Mouse (Mus musculus): ENCODE measurements around the gene Nr2c2. TPM values are rescaled to one million over a fixed set of nuclear protein-coding genes. Genes with fewer than 3 reads are reported as not detected.

The Nr2c2 gene
- polyA plus RNA-seq, 1 experiment from 2014 or later = 35.1 TPM

DNA sequence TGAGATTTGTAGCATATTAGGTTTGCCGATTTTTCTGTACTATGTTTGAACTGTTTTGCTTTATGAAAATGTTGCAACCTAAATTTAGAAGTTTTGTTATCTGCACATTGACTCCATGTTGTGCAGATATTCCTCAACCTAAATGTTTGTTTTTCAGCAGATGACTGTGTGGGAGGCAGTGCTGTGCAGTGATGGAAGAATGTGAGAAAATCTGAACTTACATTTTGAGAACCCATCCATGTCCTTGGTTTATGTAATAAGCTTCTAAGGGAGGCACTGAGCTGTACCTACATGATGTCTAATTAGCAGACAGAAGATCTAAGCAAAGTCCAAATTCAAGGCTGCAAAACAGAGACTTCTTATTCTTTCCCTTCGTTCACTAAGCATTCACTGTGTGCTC, 42.4 kb downstream of the Nr2c2 start:
- WGBS = 94% methylated on average over 2 of the region's 2 CpGs
- Histone ChIP-seq H3K9ac (no peak overlapping the region), H3K4me1 (peaks cover 7% of the 10 kb centered on the region; the same call in 1 of the 2 replicates), H3K4me2 (replicated peaks) (no peak overlapping the region), H3K9me3 (replicated peaks) (no peaks in the 10 kb centered on the region), H3K36me3 (no peaks in the 10 kb centered on the region), H3K27me3 (no peaks in the 10 kb centered on the region), H3K4me3 (no peak overlapping the region), H3K27ac (no peak overlapping the region)
- no peak for ATAC-seq (ENCODE audit: low FRiP score)

DNA sequence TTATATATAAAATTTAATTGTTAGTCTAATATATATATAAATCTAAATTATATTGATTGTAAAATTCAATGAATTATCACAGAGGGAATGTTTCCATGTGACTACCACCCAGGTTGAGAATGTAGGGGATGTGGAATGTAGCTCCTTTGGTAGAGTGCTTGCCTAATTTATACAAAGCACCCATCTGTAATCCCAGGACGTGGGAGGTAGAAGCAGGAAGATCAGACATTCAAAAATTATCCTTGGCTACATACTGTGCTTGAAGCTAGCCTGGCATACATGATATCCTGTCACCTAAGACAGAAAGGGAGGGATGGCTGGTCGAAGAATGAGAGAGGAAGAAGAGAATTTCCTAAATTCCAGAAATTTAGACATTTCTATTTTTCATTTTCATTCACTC, 45.2 kb downstream of the Nr2c2 start:
- no peak overlapping the region for H3K27ac ChIP-seq
- no peak overlapping the region for H3K4me2 ChIP-seq (replicated peaks)
- H3K9ac ChIP-seq = no peak overlapping the region
- H3K36me3 ChIP-seq = peaks cover 3% of the 10 kb centered on the region; the same call in 1 of the 2 replicates
- ATAC-seq (ENCODE audit: low FRiP score) = no peak
- H3K4me3 ChIP-seq = no peak overlapping the region
- H3K27me3 ChIP-seq = no peaks in the 10 kb centered on the region
- H3K4me1 ChIP-seq = peaks cover 7% of the 10 kb centered on the region; the same call in 1 of the 2 replicates
- H3K9me3 ChIP-seq (replicated peaks) = no peaks in the 10 kb centered on the region
- 69% methylated on average over 2 of the region's 2 CpGs for WGBS

DNA sequence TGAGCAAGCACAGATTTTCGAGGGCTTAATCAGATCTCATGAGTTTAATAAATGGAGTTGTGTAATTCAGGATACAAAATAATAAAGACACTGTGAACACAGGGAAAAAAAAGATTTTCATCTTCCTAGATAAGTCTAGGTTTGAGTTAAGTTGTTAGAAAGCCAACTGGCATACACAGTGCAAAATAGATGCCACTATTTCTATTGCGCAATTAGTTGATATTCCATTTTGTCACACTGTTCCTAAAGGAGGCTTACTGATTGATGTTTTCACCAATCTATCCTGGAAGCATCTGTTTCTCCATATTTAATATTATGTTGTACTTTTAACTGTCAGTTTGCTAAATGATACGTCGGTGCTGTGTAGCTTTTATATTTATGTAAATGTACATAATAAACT, 54.7 kb downstream of the Nr2c2 start:
- Histone ChIP-seq H3K36me3 (peaks cover 32% of the 10 kb centered on the region), H3K9ac (no peak overlapping the region), H3K27ac (no peak overlapping the region), H3K4me2 (replicated peaks) (no peak overlapping the region), H3K9me3 (replicated peaks) (no peaks in the 10 kb centered on the region), H3K4me3 (no peak overlapping the region), H3K27me3 (no peaks in the 10 kb centered on the region), H3K4me1 (no peaks in the 10 kb centered on the region)
- WGBS = 96% methylated on average over 4 of the region's 4 CpGs
- ATAC-seq (ENCODE audit: low FRiP score) = no peak

DNA sequence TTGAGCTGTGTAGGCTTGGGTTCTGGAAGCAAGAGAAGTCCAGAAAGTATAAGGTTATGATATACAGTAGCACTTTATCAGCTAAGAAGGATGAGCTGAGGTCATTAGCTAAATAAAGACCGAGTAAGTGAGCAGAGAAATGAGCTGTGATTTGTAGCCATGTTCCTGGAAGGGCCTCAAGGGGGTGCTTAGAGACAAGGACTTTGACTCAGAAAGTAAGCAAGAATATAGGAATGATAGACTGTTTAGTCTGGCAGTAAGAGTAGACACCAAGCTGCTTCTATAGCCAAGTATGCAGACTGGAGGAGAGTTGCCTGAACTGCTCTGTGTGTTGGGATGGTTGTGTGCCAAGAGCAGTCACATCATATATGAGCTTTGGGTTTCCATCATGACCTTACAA, 62.6 kb downstream of the Nr2c2 start:
- H3K4me1 ChIP-seq = no peaks in the 10 kb centered on the region
- no peak overlapping the region for H3K4me2 ChIP-seq (replicated peaks)
- 93% methylated on average over 1 of the region's 1 CpGs for WGBS
- H3K27me3 ChIP-seq = no peaks in the 10 kb centered on the region
- no peak overlapping the region for H3K4me3 ChIP-seq
- no peak overlapping the region for H3K27ac ChIP-seq
- ATAC-seq (ENCODE audit: low FRiP score) = no peak
- peaks cover 91% of the 10 kb centered on the region for H3K36me3 ChIP-seq
- H3K9me3 ChIP-seq (replicated peaks) = no peaks in the 10 kb centered on the region
- H3K9ac ChIP-seq = no peak overlapping the region

DNA sequence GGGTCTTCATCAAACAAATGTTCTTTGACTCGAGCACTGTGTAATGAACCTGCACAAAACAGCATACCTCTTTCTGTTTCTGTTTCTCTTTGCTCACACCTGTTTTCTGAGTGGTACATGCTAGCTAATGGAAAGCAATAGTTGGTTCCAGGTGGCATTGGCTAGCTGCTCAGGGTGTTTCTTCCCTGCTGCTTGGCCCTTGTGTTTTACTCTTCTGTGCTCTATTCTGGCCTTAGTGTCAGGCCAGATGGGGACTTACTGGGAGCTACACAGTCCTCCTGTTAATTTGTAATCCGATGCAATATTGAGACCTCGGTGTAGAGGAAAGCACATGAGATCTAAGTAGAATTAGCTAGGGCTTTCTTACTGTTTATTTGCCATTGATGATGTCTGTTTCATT, 67.6 kb downstream of the Nr2c2 start:
- Histone ChIP-seq H3K9ac (no peak overlapping the region), H3K27me3 (no peaks in the 10 kb centered on the region), H3K4me1 (no peaks in the 10 kb centered on the region), H3K36me3 (peaks cover 96% of the 10 kb centered on the region), H3K27ac (no peak overlapping the region), H3K4me2 (replicated peaks) (no peak overlapping the region), H3K4me3 (no peak overlapping the region), H3K9me3 (replicated peaks) (no peaks in the 10 kb centered on the region)
- WGBS = 95% methylated on average over 3 of the region's 3 CpGs
- ATAC-seq (ENCODE audit: low FRiP score) = no peak

DNA sequence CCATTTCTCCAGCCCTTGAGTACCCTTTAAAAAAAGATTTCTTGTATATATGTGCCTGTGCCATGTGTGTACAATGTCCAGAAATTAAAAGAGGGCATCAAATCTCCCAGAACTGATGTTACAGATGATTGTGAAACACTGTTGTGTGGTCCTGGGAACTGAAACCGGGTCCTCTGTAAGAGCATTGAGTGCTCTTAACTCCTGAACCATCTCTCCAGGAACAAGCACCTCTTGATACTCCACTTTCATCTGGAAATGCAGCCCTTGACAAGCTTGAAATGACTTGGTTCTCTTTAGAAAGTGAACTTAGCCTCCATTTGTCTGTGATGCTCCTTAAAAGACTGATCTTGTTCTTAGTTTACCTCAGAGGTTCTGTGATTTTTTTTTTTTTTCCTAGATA, 71.5 kb downstream of the Nr2c2 start:
- no peak for ATAC-seq (ENCODE audit: low FRiP score)
- Histone ChIP-seq H3K4me1 (no peaks in the 10 kb centered on the region), H3K4me2 (replicated peaks) (no peak overlapping the region), H3K36me3 (peaks cover 91% of the 10 kb centered on the region), H3K4me3 (no peak overlapping the region), H3K9ac (no peak overlapping the region), H3K27ac (no peak overlapping the region), H3K27me3 (no peaks in the 10 kb centered on the region), H3K9me3 (replicated peaks) (no peaks in the 10 kb centered on the region)
- 95% methylated on average over 1 of the region's 1 CpGs for WGBS

DNA sequence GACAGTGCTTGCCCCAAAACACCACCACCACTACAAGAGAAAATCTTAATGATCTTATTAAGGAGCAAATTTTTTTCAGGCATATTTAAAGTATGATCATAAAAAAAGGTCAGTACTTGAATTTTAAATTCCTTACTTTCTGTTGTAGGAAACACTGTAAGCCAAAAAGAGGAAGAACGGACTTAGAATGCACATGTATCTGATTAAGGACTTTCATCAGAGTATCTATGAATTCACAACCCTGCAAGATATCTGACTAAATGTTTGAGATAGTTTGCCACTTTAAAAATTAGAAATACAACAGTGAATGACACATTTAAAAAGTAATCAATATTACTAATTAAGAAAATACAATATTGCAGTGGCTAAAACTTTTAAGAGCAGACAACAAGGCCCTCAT, 85.3 kb downstream of the Nr2c2 start:
- Histone ChIP-seq H3K36me3 (peaks cover 64% of the 10 kb centered on the region), H3K9ac (no peak overlapping the region), H3K27ac (no peak overlapping the region), H3K4me1 (no peaks in the 10 kb centered on the region), H3K4me3 (no peak overlapping the region), H3K4me2 (replicated peaks) (no peak overlapping the region), H3K9me3 (replicated peaks) (no peaks in the 10 kb centered on the region; the same call in 1 of the 2 replicates), H3K27me3 (no peaks in the 10 kb centered on the region)
- 98% methylated on average over 1 of the region's 1 CpGs for WGBS
- no peak for ATAC-seq (ENCODE audit: low FRiP score)

DNA sequence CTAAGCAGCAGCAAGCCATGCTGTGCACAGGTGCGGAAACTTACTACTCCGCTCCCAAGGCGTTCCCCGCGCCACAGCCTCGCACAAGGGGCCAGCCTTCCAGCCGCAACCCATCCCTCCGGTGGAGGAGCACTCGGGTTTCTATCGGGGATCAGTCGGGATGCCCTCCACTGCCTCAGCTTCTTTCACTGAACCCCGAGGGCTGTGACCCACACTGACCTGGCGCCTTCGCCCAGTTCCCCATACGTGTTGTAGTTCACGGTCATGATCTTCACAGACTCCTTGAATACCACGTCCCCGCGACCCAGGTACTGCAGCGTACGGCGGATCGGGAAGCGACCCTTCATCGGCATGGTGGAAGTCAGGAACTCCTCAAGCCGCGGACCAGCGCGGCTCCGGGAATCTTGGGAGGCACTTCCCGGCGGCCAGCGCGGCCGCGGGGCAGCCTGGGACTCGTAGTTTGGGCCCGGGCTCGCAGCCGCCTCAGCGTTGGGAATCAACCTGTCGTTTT, 92.5 kb downstream of the Nr2c2 start, which contains the start of gene Mrps25:
Mrps25 (minus strand) TSS at position 413 of the 511 bp plus-strand sequence.
- no peaks in the 10 kb centered on the region for H3K27me3 ChIP-seq
- peak within 1 kb of the TSS; percentile 81 for H3K4me3 ChIP-seq
- peak within 1 kb of the TSS; percentile 85 for H3K4me2 ChIP-seq (replicated peaks)
- H3K36me3 ChIP-seq = peaks cover 35% of the 10 kb centered on the region
- under 1% methylated on average over 42 of the region's 42 CpGs for WGBS
- peak within 1 kb of the TSS; percentile 35 for H3K27ac ChIP-seq
- no peaks in the 10 kb centered on the region; the same call in 1 of the 2 replicates for H3K9me3 ChIP-seq (replicated peaks)
- H3K4me1 ChIP-seq = peaks cover 11% of the 10 kb centered on the region
- H3K9ac ChIP-seq = peak within 1 kb of the TSS; percentile 83
- peak; percentile 94 for ATAC-seq (ENCODE audit: low FRiP score)

DNA sequence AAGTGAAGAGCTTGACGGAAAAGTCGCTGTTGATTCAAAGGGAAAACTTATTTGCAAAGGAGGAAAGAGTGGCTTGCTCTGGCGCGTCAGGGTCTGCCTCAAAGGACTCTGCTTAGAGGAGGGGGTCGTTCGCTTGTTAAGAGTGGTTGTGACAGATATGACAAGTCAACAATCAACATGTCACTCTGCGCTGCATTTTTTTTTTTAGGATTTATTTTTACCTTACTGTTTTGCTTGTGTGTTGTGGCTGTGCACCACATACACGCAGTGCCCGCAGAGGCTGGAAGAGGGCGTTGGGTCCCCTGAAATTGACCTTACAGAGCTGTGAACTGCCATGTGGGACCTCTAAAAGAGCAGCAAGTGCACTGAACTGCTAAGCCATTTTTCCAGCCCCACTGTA, 93.0 kb downstream of the Nr2c2 start:
- H3K4me1 ChIP-seq = peaks cover 11% of the 10 kb centered on the region
- H3K27ac ChIP-seq = peak overlapping the region; percentile 35; the same call in 1 of the 2 replicates
- H3K4me2 ChIP-seq (replicated peaks) = peak overlapping the region; percentile 85
- no peaks in the 10 kb centered on the region; the same call in 1 of the 2 replicates for H3K9me3 ChIP-seq (replicated peaks)
- H3K4me3 ChIP-seq = peak overlapping the region; percentile 81
- peaks cover 35% of the 10 kb centered on the region for H3K36me3 ChIP-seq
- WGBS = 3% methylated on average over 10 of the region's 10 CpGs
- H3K9ac ChIP-seq = peak overlapping the region; percentile 83
- no peaks in the 10 kb centered on the region for H3K27me3 ChIP-seq
- ATAC-seq (ENCODE audit: low FRiP score) = peak; percentile 64

DNA sequence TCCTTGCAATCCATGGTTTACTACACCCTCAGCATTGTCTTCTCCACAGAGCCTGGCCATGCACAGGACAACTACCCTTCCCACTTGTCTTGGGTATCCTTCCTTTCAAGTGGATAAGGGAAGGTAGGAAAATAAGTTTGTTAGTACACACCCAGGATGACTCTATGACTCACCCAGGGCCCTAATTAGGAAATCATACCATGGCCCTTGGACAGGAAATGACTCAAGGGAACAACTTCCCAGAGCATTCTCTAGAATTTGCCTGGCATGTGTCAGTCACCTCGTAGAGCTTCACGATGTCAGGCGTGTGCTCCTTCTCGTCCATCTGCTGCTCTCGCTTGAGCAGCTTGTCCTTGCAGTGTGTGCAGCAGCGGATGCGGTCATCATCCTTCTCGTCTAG, 108.2 kb downstream of the Nr2c2 start:
- WGBS = 95% methylated on average over 8 of the region's 8 CpGs
- no peaks in the 10 kb centered on the region for H3K4me1 ChIP-seq
- H3K9me3 ChIP-seq (replicated peaks) = no peaks in the 10 kb centered on the region
- no peak overlapping the region for H3K4me2 ChIP-seq (replicated peaks)
- no peak overlapping the region for H3K27ac ChIP-seq
- no peak overlapping the region for H3K9ac ChIP-seq
- peaks cover 65% of the 10 kb centered on the region for H3K36me3 ChIP-seq
- no peak overlapping the region for H3K4me3 ChIP-seq
- no peak for ATAC-seq (ENCODE audit: low FRiP score)
- H3K27me3 ChIP-seq = no peaks in the 10 kb centered on the region

DNA sequence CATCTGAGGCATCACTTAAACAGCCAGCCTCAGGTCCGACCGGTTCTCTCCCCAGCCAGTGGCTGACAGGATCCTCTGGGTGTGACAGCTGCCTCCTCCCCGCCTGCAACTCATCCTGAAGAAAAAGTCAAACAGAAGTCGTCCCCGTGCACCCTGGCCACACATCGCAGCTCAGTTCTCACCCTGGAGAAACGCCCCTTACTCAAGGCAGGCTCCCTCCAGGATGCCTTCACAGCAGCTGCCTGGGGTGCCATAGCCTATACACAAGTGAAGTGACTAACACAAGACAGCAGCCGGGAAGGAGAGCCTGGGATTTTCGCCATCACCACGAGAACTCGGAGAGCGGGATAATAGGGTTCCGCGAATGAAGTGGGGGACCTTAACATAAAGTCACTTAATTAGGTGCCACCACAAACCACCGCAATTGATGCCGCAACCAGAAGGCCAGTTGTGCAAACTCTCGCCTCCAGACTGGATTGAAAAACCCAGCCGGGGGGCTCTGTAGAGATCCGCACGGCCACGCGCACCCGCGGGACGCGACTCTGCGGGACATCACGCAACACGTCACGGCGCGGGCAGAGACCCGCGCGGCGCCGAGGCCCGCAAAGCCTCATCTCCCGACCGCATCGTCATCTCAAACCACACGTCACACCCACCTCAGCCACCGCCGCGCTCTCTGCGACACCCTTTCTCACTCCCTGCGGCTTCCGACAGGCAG, 123.0 kb downstream of the Nr2c2 start:
- peak overlapping the region; percentile 87 for H3K27ac ChIP-seq
- peak overlapping the region; percentile 97 for H3K4me2 ChIP-seq (replicated peaks)
- no peaks in the 10 kb centered on the region for H3K27me3 ChIP-seq
- H3K36me3 ChIP-seq = peaks cover 10% of the 10 kb centered on the region
- WGBS = under 1% methylated on average over 48 of the region's 48 CpGs
- H3K4me3 ChIP-seq = peak overlapping the region; percentile 93
- no peaks in the 10 kb centered on the region for H3K9me3 ChIP-seq (replicated peaks)
- peak; percentile 71 for ATAC-seq (ENCODE audit: low FRiP score)
- peak overlapping the region; percentile 95 for H3K9ac ChIP-seq
- peaks cover 7% of the 10 kb centered on the region for H3K4me1 ChIP-seq

DNA sequence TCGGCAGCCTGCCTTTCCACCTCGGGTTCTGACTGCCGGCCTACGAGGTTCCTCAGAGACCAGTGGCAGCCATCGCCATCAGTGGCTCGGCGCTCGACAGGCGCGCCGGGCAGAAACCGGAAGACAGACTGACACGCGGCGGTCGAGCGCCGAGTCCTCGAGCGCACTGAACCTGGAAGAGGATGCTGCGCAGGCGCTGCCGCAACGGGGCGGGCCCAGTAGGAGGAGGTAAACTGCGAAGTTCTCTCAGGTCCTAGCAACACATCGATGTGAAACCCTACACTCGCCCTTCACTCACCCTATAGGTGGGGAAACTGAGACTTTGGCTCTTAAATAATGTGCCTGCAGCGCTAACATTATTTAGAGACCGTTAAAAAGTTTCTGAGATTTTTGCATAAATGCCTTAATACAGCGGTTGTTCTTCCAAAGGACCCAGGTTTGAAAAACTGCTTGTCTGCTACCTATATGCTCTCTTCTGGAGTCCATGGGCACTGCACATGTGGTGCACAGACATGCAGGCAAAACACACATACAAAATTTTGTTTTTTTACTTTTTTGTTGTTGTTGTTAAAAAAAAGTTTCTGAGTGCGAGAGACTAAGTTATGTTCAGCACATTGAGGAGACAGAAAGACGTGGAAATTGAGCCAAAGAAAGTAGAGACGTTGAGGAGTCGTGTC, 123.7 kb downstream of the Nr2c2 start, which contains the start of gene Rbsn:
Rbsn (minus strand) TSS at position 153 of the 677 bp plus-strand sequence.
- Histone ChIP-seq H3K27ac (peak within 1 kb of the TSS; percentile 87), H3K4me2 (replicated peaks) (peak within 1 kb of the TSS; percentile 97), H3K4me1 (peaks cover 7% of the 10 kb centered on the region), H3K4me3 (peak within 1 kb of the TSS; percentile 93), H3K9me3 (replicated peaks) (no peaks in the 10 kb centered on the region), H3K36me3 (0 out of 2 replicates have a peak, but pooled peaks cover 3% of the 10 kb centered on the region), H3K27me3 (no peaks in the 10 kb centered on the region), H3K9ac (peak within 1 kb of the TSS; percentile 95)
- 11% methylated on average over 35 of the region's 35 CpGs for WGBS
- peak; percentile 94 for ATAC-seq (ENCODE audit: low FRiP score)
